Mouse (Mus musculus) forebrain, embryonic 11.5 days (tissue): Measurements from ENCODE around the gene Usp20. TPM values are rescaled to one million over a fixed set of nuclear protein-coding genes. Genes with fewer than 3 reads are reported as not detected.

ENCODE experiments used
- ATAC-seq: fragments of 200-750 bp; cut with Nextera tagmentation; replicated peaks from 2 replicates; pipeline ENCODE4 v1.8.0; 2017; ENCODE audit warnings: moderate TSS enrichment; ENCODE audit not compliant: low FRiP score
- DNase-seq: peaks from one replicate; pipeline ENCODE4 v3.0.0-alpha.2; 2017; ENCODE audit warnings: low spot score
- H3K27ac ChIP-seq: fragments of 300-500 bp; sonication (generic); 2 replicates; pipeline ENCODE4 v1.5.1; 2014; ENCODE audit warnings: low read depth, low read length
- H3K27me3 ChIP-seq: fragments of 300-500 bp; sonication (generic); 2 replicates; pipeline ENCODE4 v1.6.1; 2014; ENCODE audit warnings: mild to moderate bottlenecking, low read length, mixed read lengths; ENCODE audit not compliant: control insufficient read depth, insufficient read depth
- H3K36me3 ChIP-seq: fragments of 300-500 bp; sonication (generic); 2 replicates; pipeline ENCODE4 v1.6.1; 2014; ENCODE audit warnings: mild to moderate bottlenecking, low read length, moderate library complexity, mixed read lengths; ENCODE audit not compliant: control insufficient read depth, insufficient read depth
- H3K4me1 ChIP-seq: fragments of 300-500 bp; sonication (generic); replicated peaks from 2 replicates; pipeline ENCODE4 v1.6.1; 2014; ENCODE audit warnings: low read length, mixed read lengths; ENCODE audit not compliant: control insufficient read depth, insufficient read depth
- H3K4me2 ChIP-seq: fragments of 300-500 bp; sonication (generic); 2 replicates; pipeline ENCODE4 v1.6.1; 2014; ENCODE audit warnings: low read depth, mild to moderate bottlenecking, low read length, moderate library complexity, mixed read lengths; ENCODE audit not compliant: severe bottlenecking
- H3K4me3 ChIP-seq: fragments of 300-500 bp; sonication (generic); 2 replicates; pipeline ENCODE4 v1.5.1; 2014; ENCODE audit warnings: low read depth, low read length
- H3K9ac ChIP-seq: fragments of 300-500 bp; sonication (generic); 2 replicates; pipeline ENCODE4 v1.6.1; 2014; ENCODE audit warnings: low read length
- H3K9me3 ChIP-seq: fragments of 300-500 bp; sonication (generic); 2 replicates; pipeline ENCODE4 v1.6.1; 2016; ENCODE audit warnings: low read length, mixed read lengths; ENCODE audit not compliant: control insufficient read depth
- WGBS: fragments of 180-500 bp; shearing (Covaris S2); extraction: QIAGEN DNeasy Blood & Tissue Kit; methylation state at CpG from one replicate; pipeline ENCODE4 v1.1.7; 2014; 5-methylcytosine and 5-hydroxymethylcytosine counted together
- polyA plus RNA-seq: library from polyadenylated mRNA; unstranded; fragments of >200 nt; fragmentation: Nextera tagmentation; extraction: Ambion mirVana; gene quantifications from 2 replicates; pipeline ENCODE4 v1.2.1, GENCODE M21; 2014

Usp20 gene
- polyA plus RNA-seq, 1 experiment from 2014 or later: 17.7 TPM

- Histone ChIP-seq H3K27ac (no peak overlapping the region), H3K9me3 (no peaks in the 10 kb centered on the region), H3K9ac (no peak overlapping the region), H3K4me1 (no peaks in the 10 kb centered on the region), H3K4me3 (no peak overlapping the region), H3K4me2 (no peak overlapping the region), H3K27me3 (no peaks in the 10 kb centered on the region), H3K36me3 (peaks cover 2% of the 10 kb centered on the region; the same call in 1 of the 2 replicates)
- no peak for DNase-seq
- 70% methylated on average over 6 of the region's 6 CpGs for WGBS
- no peak for ATAC-seq
Measured at GRCm38 (mm10) chr2:31057549-31058177, 75.6 kb downstream of the Usp20 start.

GRCm38 (mm10) chr2:31058443-31058842, 76.4 kb downstream of the Usp20 start:
- Histone ChIP-seq H3K27ac (no peak overlapping the region), H3K27me3 (no peaks in the 10 kb centered on the region), H3K4me3 (no peak overlapping the region), H3K4me1 (no peaks in the 10 kb centered on the region), H3K9ac (no peak overlapping the region), H3K4me2 (no peak overlapping the region), H3K36me3 (peaks cover 2% of the 10 kb centered on the region; the same call in 1 of the 2 replicates), H3K9me3 (no peaks in the 10 kb centered on the region)
- 92% methylated on average over 4 of the region's 4 CpGs for WGBS
- DNase-seq (no peak), ATAC-seq (no peak)

- ATAC-seq (no peak), DNase-seq (no peak)
- 94% methylated on average over 1 of the region's 1 CpGs for WGBS
- H3K4me2 ChIP-seq: no peak overlapping the region
- H3K9ac ChIP-seq: no peak overlapping the region
- H3K4me3 ChIP-seq: no peak overlapping the region
- no peaks in the 10 kb centered on the region for H3K4me1 ChIP-seq
- H3K27me3 ChIP-seq: no peaks in the 10 kb centered on the region
- H3K9me3 ChIP-seq: no peaks in the 10 kb centered on the region
- peaks cover 2% of the 10 kb centered on the region; the same call in 1 of the 2 replicates for H3K36me3 ChIP-seq
- no peak overlapping the region for H3K27ac ChIP-seq
Measured at GRCm38 (mm10) chr2:31060271-31060670, 78.2 kb downstream of the Usp20 start.

GRCm38 (mm10) chr2:31060787-31061730, 79.0 kb downstream of the Usp20 start:
- Histone ChIP-seq H3K27ac (no peak overlapping the region), H3K4me2 (no peak overlapping the region), H3K9ac (no peak overlapping the region), H3K27me3 (no peaks in the 10 kb centered on the region), H3K9me3 (no peaks in the 10 kb centered on the region), H3K4me1 (no peaks in the 10 kb centered on the region), H3K36me3 (no peaks in the 10 kb centered on the region; the same call in 1 of the 2 replicates), H3K4me3 (no peak overlapping the region)
- DNase-seq (no peak), ATAC-seq (no peak)
- 91% methylated on average over 28 of the region's 28 CpGs for WGBS

- H3K4me2 ChIP-seq: no peak overlapping the region
- no peaks in the 10 kb centered on the region for H3K9me3 ChIP-seq
- 88% methylated on average over 10 of the region's 10 CpGs for WGBS
- DNase-seq (no peak), ATAC-seq (no peak)
- no peak overlapping the region for H3K27ac ChIP-seq
- no peaks in the 10 kb centered on the region; the same call in 1 of the 2 replicates for H3K4me1 ChIP-seq
- H3K4me3 ChIP-seq: no peak overlapping the region
- H3K27me3 ChIP-seq: no peaks in the 10 kb centered on the region
- H3K9ac ChIP-seq: no peak overlapping the region
- H3K36me3 ChIP-seq: no peaks in the 10 kb centered on the region
Measured at GRCm38 (mm10) chr2:31061868-31062628, 80.0 kb downstream of the Usp20 start.

GRCm38 (mm10) chr2:31066019-31066789, 84.1 kb downstream of the Usp20 start:
- ATAC-seq: no peak
- Histone ChIP-seq H3K36me3 (no peaks in the 10 kb centered on the region), H3K9me3 (no peaks in the 10 kb centered on the region), H3K27me3 (no peaks in the 10 kb centered on the region), H3K4me2 (no peak overlapping the region), H3K4me3 (no peak overlapping the region), H3K9ac (no peak overlapping the region), H3K27ac (no peak overlapping the region), H3K4me1 (peaks cover 7% of the 10 kb centered on the region; the same call in 1 of the 2 replicates)
- no peak for DNase-seq
- 87% methylated on average over 11 of the region's 11 CpGs for WGBS

- 79% methylated on average over 13 of the region's 13 CpGs for WGBS
- DNase-seq (no peak), ATAC-seq (no peak)
- H3K9me3 ChIP-seq: no peaks in the 10 kb centered on the region
- H3K4me2 ChIP-seq: no peak overlapping the region
- H3K27ac ChIP-seq: 0 out of 2 replicates have a peak overlapping the region, but pooled peaks have one; percentile 13
- no peaks in the 10 kb centered on the region for H3K36me3 ChIP-seq
- H3K4me3 ChIP-seq: no peak overlapping the region
- no peaks in the 10 kb centered on the region for H3K27me3 ChIP-seq
- H3K9ac ChIP-seq: no peak overlapping the region
- peaks cover 7% of the 10 kb centered on the region; the same call in 1 of the 2 replicates for H3K4me1 ChIP-seq
Measured at GRCm38 (mm10) chr2:31067059-31067595, 85.0 kb downstream of the Usp20 start.
